Mouse (Mus musculus): ENCODE measurements around the gene Crybg3.

The Crybg3 gene

DNA sequence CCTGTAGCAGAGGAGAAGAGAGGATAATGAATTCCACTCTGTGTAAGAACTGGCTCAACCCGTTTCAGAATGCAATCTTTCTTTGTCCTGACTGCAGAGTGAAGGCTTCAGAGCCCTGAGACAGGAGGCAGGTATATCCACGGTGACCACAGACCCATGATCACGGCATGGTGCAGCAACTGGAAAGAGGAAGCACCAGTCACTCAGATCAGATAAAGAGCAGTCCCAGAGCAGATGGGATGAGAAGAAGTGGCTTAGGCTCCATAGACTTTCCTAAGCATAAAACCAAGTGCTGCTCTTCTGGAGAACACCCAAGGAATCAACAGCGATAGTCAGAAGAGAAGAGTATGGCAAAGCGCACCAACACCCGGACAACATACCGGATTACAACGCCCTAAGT lies 21.5 kb downstream of the Crybg3 start:
- DNase-seq (ENCODE audit: low spot score), result no peak

DNA sequence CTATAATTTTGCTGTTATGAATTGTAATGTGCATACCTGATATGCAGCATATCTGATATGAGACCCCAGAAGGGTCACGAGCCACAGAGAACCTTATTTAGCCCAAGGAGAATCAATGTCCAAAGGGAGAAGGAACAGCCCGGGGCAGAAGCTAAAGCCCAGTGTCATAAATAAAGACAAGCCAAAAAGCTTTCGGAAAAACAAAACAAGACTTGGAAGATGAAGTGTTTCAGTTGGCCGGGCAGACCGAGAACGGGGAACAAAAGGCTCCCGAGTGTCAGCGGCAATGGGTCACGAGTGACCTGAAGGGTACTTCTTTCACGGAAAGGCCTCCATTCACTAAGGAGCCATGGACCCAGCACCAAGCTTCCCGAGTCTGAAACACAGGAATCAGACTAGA lies 26.8 kb downstream of the Crybg3 start:
- no peak for DNase-seq (ENCODE audit: low spot score)

DNA sequence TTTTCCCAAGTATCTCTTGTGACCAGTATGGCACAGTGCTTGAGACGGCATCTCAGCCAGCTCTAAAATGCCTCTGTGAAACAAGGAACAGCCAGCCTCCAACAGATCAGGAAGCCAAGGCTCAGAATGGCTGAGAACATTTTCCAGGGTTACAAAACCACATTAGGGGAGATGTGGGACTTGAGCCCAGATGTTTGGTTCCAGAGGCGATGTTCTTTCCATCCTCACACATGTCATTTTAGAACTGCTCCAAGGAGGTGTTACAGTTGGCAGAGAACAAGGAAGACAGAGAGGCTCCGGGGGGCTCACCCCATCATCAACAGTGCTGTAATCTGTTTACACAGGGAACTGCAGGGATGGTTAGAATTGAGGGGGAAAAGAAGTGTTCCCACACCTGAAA lies 28.1 kb downstream of the Crybg3 start:
- DNase-seq (ENCODE audit: low spot score), result no peak

DNA sequence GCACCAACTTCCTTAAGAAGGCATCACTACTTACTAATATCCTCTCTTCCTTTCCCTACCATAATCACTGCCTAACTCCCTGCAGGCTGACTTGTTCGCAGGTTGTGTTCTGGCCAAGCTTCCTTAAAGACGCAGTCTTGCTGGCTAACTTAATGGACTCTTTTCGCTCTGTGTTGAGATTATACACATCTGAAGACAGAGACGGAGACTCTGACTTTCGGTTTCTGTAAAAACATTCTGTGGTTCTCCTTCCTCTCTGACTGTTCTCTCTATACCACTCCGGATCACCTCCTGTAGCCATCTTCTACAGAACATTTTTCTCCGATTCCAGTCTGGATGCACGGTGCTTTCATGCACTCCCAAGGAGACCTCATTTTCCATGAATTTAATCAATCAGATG lies 30.0 kb downstream of the Crybg3 start:
- no peak for DNase-seq (ENCODE audit: low spot score)

DNA sequence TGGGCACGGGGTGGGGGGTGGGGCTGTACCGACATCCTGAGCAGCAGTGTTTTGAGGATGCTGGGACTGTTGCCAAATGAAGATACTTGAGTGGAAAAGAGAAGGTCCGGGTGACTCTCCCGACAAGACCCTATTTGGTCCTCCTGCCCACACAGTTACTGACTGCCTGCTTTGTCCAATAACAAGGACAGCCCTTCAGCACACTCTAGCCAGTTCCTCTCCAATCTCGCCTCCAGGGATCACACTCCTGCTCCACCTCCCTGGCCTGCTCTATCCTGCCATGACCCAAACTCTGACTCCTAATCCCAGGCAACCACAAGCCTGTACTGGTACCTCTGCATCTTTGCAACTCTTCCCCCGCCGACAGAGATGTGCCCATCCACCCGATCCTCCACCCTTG lies 30.9 kb downstream of the Crybg3 start:
- no peak for DNase-seq (ENCODE audit: low spot score)

DNA sequence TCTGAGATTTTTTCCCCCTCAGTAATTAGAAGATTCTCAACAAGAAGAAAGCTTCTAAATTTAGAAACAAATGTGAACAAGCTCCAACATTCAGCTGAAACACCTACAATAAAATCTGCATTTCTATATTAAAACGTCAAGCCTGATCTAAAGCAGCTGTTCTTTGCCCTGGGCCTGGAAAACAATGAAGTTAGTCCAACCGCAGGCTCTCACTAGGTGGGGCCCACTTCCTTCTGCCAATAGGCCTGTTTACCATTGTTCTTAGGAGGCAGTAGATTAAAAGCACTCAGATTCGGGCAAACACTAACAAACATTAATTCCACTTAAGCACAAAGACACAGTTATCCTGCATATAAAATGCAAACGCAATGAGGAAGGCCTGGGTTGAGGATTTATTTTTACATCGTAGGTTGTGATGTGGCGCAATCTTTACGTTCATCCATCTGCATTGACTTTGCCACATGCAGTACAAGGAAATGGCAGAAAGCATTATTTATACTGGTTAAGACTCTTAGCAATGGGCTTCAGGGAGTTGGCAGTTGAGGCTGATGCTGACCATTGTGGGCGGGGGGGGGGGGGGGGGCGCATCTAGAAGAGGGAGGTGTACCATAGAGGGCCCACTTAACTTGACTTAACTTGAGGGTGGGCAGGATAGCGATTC lies 32.9 kb downstream of the Crybg3 start:
- no peak for DNase-seq (ENCODE audit: low spot score)

DNA sequence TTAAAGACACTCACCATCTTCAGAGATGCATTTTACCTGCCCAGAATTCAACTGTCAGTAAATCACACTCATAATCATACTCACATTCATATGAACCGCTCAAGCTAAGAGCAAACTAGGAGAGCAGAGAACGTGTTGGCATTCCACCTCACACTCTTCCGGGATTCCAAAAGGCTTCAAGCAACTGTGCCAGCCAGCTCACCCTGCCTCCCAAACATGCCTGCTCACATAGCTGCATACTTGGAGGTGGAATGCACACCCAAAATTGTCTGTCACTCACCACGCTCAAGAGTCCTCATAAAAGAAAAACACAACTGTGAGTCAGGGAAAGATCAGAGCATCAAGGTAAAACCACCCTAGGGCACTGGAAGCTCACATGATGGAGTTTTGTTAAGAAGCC lies 34.3 kb downstream of the Crybg3 start:
- no peak for DNase-seq (ENCODE audit: low spot score)

DNA sequence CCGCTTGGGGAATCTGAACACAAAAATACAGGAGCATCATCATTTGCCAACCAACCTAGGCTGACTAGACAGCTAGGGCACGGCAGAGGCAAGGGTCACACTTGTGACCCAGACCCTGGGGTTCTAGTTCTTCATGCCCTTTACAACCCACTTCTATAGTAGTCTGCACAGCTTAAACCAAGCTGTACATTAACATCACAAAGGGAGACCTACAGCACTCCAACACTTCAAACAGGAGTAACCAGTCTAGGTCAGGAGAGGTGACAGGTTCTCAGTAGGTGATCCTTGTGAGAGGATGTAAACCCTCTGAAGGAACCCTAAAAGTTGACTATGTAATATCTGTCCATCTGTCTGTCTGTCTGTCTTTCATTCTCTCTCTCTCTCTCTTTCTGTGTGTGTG lies 35.1 kb downstream of the Crybg3 start:
- no peak for DNase-seq (ENCODE audit: low spot score)

DNA sequence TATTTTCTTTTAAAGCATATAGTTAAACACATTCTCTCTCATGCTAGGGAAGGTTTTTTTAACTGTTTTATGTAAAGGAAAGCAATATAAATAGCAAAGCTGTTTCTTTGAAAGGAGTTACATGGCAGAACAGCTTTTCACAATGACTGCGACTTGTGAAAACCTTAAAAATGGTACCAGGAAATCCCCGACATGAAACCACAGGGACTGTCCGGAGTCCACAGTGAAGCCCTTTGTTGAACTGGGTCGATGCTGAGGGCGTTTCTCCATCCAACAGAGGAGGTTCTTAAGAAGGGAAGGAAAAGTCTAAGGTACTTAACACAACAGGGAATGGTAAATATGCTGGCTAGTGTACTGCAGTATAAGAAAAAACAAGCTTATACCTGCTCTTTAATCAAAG lies 36.8 kb downstream of the Crybg3 start:
- no peak for DNase-seq (ENCODE audit: low spot score)

DNA sequence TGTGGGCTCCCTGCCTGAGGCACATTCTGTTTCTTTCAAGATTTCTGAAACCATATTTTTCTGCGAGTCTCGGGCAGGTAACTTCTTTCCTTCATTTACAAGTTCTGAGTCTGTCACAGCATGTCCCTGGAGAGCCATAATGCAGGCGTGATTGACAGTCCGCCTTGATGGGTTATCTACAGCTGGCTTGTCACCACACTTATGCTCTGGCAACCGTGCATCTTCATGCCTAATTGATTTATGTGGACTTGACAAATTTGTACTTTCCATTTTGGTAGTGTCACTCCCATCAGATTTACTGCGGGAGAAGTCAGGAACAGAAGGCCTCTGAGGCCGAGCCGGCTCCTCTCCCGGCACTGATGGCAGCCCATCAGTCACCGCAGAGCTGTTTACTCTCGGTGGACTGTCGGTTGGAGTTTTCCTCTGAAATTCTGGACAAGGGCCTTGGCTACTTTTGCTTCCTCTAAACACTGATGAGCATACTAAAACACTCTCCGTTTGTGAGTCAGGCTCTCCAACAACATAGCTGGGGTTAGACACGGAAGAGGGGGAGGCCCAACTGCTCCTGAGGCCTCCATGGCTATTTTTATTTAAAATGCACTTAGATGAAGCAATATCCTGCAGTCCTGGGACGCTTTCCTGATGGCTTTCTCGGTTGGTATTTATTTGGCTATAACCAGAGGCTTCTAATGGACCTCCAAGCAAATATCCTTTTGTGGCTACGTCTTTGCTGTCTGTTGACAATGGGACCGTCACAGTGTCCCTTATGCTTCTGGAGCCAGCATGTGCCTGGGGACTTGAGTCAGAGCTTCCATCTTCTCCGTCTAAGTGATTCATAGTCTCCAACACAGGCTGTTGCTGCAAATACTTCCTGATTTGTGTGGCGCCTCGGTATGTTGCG lies 41.2 kb downstream of the Crybg3 start:
- no peak for DNase-seq (ENCODE audit: low spot score)

DNA sequence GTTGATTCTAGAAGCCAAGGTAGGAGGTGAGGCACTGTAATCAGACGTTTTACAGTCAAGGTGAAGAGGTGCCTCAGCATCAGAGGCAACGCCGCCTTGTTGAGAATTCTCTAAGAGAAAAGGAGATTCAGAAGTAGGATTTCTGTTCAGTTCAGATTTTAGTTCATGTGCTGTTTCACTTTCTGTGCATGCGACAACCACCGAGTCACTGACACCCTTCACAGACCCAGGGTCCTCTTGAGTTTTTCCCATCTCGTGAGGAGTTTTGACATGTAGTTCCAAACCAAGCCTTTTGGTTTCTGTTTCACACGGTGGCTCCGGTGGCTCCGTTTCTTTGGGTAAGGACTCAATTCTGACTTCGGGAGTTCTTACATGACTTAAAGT lies 41.9 kb downstream of the Crybg3 start:
- no peak for DNase-seq (ENCODE audit: low spot score)

DNA sequence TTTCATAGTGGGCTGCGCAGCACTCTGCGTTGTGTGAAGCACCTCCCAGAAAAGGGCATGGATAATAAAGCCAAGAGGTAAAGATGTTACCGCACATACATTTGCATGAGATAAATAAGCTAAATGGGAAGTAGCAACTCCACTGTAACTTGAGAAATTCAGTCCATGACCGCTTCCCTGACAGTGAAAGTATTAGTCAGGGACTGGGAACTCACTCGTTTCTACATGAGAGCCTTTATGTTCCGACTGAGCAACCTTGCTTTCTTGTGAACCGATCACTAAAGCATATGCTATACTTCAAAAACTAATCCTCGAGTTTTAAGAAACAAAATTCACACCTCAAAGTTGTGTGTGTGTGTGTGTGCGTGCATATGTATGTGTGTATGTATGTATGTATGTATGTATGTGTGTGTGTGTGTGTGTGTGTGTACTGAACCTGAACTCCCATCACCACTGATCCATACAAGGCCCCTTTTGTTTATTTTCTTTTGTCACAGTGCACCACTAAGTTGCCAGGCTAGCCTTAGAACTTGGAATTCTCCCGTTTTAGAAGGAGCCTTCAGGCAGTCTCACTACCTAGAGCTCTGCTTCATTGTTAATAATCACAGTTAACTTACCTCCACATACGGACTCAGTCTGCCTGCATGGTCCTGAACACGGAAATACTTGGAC lies 47.2 kb downstream of the Crybg3 start:
- DNase-seq (ENCODE audit: low spot score), result no peak

DNA sequence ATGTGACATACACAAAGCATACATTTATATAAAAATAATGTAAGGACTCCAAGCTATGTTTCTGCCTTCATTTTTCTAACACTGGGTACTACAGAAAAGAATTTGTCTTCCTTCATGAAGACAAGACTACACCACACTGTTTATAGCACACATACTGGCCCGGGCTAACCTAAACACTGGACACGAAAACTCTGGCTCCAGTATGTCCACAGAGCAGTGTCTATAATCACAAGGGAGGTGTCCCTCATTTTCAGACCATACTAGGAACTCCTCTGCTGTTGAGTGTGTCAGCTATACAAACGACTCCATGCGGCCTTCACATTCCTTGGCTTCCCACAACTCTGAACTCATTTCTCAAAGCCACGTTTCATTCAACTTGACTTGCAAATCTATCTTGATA lies 49.3 kb downstream of the Crybg3 start:
- no peak for DNase-seq (ENCODE audit: low spot score)

DNA sequence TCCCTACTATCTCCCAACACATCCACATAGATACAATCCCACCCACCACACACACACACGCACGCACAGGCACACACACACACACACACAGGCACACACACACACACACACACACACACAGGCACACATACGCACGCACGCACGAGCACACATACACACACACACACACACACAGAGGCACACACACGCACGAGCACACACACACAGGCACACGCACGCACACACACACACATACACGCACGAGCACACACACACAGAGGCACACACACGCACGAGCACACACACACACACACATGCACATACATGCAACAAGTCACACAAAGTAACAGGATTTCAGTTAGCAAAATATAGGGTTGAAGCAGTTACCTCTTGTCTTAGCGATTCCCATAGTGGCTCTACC lies 51.1 kb downstream of the Crybg3 start:
- no peak for DNase-seq (ENCODE audit: low spot score)

DNA sequence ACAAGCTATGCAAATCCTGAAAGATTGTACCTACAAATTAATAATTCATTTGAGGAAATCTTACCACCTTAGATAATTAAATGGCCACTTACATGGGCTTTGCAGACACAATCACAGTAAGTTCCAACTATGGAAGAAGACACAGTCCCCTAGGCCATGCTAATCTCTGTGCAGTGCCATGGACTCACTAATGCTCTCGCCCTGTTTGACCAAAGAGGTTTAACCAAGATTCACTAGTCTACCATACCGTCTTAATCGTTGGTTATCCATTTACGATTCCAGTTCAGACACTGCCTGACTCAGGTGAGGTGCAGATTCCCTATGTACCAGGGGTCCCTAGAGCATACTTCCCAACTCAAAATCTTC lies 52.2 kb downstream of the Crybg3 start:
- DNase-seq (ENCODE audit: low spot score), result no peak

DNA sequence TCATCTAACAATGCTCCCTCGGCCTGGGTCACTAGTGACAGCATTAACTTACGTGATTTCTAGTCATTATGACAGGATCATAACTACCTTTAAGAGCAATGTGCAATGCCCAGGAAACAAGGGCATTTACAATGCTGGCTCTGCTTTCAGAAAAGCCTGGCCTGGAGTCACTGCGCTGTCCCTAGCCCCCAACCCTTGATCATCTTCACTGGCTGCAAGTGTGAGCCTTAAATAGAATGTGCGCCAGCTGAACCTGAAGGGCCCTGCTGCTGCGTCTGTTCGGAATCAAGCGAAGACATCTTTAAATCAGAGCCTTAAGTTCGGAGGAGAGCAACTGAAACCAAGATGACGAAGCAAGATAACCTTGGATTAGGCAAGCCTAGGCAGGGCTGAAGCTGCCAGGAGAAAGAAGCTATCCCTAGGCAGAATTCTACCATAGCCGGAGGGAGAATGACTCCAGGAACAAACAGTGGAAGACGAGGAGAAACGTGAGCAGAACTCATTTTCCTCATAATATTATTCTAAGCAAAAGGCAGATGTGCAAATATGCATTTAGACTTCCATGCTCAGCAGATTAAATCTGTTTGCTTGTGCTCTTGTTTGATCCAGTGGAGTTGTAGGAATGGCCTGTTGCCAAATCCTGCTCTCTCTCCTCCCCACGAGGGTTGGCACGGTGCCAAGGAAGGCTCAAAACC lies 52.7 kb downstream of the Crybg3 start:
- no peak for DNase-seq (ENCODE audit: low spot score)

DNA sequence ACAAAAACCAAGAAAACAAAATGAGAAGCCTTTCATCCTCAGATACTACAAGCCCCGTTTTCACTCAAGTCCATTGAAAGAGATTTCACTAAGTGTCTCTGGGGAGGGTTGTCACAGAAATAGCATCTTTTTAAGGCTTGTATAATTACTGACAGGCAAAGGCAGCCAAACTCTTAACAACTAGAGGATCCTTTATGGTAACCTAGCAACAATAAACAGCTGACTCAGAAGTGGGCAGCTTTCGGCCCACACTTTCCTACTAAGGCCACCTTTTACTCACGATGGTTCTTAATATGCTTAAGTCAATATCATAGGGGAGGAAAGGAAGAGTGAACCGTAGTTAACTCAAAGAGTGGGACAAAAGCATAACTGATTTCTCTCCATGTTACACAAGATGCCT lies 53.3 kb downstream of the Crybg3 start:
- DNase-seq (ENCODE audit: low spot score), result no peak

DNA sequence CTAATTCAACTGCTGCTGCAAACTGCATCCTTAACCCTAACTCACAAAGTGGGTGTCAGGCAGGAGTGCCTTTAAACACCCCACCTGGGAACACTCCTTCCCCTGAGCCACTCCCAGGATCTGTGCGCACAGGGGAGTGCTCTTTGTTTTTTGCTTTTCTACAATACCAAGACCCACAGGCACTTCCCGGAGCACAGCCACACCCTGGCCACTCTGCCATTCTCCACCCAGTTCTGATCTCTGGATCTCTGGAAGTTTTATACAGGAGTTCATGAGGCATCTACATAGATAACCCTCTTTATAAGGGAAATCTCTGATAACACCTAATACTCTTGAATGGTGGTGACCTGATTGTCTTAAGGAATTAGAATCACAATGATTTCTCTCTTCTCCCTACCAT lies 55.4 kb downstream of the Crybg3 start:
- no peak for DNase-seq (ENCODE audit: low spot score)

DNA sequence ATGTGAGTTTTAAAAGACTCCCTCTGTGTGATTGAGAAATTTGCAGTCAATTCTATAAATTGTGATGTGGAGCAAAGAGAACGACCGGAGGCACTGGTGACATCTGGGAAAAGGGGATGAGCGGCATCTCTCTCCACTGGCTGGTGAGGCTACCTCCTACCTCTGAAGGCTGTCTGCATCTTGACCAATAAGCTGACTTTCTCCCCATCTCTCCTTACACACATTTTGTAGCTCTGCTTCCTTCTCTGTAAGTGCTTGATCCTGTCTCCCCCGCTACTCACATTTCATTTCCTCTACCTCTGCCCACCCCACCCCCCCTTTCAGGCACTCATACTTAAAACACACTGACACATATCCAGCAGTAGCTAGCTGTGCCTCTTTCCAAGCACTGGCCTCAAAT lies 59.4 kb downstream of the Crybg3 start:
- no peak for DNase-seq (ENCODE audit: low spot score)

DNA sequence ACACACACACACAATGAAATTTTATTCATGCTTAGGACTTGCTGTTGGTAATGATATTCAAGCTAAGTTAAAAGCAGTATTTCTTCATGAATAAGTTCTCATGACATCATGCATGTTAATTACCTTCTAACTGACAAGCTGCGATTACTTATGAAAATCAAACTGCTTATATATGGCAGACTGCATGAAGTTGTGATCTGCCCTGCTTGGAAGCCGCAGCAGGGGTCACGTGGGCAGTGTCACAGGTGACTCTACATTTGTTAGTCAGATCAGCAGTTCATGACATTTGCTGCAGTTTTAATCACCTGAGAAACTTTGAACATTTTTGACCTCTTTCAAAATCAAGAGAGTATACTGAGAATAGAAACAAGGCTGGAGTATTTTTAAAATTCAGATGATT lies 59.8 kb downstream of the Crybg3 start:
- no peak for DNase-seq (ENCODE audit: low spot score)

DNA sequence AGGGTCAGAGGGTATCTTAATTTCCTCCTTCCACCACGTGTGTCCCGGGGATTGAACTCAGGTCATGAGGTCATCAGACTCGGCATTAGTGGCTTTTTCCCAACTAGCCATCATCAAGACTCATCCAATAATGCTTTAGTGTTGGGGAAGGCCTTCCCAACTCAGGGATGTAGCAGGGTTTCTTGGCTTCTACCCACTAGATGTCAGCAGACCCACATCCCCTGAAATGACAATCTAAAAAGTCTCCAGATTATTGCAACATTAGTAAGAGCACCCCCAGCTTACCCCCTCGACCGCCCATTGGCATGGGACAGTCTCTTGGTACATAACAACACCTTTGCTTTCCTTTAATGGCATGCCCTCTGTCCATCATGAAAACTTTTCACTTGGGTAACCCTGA lies 65.1 kb downstream of the Crybg3 start:
- no peak for DNase-seq (ENCODE audit: low spot score)

DNA sequence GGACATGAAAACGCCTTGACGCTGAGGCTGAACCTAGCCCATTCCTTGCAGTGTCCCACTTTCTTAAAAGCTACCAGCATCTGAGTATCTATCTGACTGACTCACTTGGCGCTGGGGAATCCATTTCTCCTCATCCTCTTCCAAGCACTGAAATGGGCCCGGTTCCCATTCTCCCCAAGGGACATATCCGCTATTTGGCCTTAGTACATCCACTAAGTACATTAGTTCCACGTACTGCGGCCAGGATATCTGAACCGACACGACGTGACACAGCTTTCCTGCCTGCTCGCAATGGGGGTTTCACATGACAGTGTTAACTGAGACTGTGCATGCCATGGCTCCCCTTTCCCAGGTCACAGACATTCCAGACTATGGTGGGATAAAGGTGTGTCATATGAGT lies 66.4 kb downstream of the Crybg3 start:
- no peak for DNase-seq (ENCODE audit: low spot score)

DNA sequence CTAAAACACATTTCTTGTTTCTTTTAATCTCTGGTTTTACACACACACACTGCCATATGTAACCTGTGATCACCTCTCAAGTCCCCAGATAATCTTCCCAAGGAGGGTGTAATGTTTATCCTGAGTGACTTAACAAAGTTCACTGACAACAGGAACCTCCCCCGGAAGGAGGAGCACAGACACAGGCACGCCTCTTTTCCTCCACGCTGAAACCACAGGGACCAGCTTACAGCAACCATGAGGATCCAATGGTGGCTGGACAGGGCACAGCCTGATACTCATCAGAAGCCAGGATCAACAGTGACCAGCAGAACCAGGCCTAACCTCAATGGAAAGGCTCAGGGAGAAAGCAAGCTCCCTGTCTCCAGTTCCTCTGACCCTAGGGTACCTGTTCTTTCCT lies 68.2 kb downstream of the Crybg3 start:
- no peak for DNase-seq (ENCODE audit: low spot score)

Measured in ovary, postnatal 10 days (tissue).